Mouse (Mus musculus): ENCODE data around the gene Nosip.

Gene Nosip

GRCm38 (mm10) chr7:45060632-45061122 lies 1.6 kb upstream of the Nosip start:
- DNase-seq = no peak

- DNase-seq = no peak
Measured at GRCm38 (mm10) chr7:45061532-45062075, 625 bp upstream of the Nosip start.

- no peak for DNase-seq
Measured at GRCm38 (mm10) chr7:45067190-45067999, 5.2 kb downstream of the Nosip start.

- DNase-seq = no peak
Measured at GRCm38 (mm10) chr7:45068000-45068318, 5.7 kb downstream of the Nosip start.

DNA sequence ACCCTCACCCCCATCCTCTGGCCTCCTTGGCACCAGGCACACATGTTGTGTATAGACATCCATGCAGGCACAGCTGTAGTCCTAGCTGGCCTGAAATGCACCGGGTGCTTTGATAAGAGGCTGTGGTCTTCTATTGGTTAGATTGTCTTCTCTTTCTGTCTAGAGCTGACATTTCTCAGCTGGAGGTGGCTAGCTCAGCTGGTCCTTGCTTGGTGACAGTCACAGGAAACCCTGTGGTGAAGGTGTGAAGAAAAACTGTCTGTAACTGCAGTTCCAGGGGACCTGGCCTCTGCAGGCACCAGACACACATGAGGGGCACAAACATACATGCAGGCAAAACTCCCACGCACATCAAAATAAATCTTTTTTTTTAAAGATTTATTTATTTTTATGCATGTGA lies 7.4 kb downstream of the Nosip start:
- DNase-seq = no peak

DNA sequence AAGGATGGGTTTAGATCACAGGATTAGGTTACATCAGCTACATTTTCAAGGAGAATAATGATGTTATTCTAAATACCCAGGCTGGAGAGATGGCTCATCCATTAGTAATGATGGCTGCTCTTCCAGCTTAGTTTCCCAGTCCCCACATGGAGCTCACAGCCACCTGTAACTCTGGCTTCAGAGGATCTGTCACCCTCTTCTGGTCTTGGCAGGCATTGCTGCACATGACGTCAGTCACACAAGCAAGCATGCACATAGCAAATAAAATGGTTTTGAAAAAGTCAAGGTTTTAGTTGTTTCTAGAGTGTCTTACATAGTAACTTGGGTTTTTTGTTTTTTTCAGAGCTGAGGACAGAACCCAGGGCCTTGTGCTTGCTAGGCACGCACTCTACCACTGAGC lies 10.0 kb downstream of the Nosip start:
- no peak for DNase-seq

- DNase-seq = no peak
Measured at GRCm38 (mm10) chr7:45073171-45073707, 11.0 kb downstream of the Nosip start.

DNA sequence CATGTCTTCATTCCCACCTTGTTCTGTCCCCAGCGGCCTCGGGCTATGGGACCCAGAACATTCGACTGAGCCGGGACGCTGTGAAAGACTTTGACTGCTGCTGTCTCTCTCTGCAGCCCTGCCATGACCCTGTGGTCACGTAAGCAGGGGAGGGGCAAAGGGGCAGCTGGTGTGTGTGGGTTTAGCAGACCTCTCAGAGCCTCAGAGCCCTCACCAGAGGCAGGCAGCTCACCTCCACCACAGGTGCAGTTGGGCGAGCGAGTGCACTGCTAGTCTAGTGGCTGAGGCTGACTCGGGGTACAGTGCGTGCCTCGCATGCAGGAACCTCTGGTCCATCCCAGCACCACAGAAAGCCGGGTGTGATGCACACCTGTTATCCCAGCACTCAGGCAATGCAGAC lies 11.7 kb downstream of the Nosip start:
- DNase-seq = no peak

GRCm38 (mm10) chr7:45075405-45075804 lies 13.2 kb downstream of the Nosip start:
- DNase-seq = no peak

- no peak for DNase-seq
Measured at GRCm38 (mm10) chr7:45076501-45076900, 14.3 kb downstream of the Nosip start.

GRCm38 (mm10) chr7:45077322-45077721 lies 15.1 kb downstream of the Nosip start:
- DNase-seq = no peak

- DNase-seq = no peak
Measured at GRCm38 (mm10) chr7:45077829-45078228, 15.6 kb downstream of the Nosip start.

GRCm38 (mm10) chr7:45078513-45078912 lies 16.3 kb downstream of the Nosip start:
- no peak for DNase-seq

GRCm38 (mm10) chr7:45079856-45080255 lies 17.6 kb downstream of the Nosip start:
- DNase-seq = peak; percentile 87

DNA sequence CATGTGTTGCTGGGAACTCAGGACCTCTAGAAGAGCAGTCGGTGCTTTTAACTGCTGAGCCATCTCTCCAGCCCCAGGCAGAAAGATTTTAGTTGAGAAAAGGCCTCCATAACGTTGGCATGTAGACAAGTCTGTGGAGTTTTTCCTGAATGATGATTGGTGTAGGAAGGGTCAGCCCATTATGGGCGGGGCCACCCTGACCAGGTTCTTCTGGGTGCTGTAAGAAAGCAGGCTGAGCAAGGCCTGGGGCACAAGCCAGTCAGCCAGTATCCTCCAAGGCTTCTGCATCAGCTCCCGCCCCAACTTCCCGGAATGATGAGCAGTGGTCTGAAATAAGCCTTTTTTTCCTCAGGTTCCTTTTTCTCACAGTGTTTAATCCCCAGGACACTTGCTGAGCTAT lies 18.8 kb downstream of the Nosip start:
- DNase-seq = no peak

DNA sequence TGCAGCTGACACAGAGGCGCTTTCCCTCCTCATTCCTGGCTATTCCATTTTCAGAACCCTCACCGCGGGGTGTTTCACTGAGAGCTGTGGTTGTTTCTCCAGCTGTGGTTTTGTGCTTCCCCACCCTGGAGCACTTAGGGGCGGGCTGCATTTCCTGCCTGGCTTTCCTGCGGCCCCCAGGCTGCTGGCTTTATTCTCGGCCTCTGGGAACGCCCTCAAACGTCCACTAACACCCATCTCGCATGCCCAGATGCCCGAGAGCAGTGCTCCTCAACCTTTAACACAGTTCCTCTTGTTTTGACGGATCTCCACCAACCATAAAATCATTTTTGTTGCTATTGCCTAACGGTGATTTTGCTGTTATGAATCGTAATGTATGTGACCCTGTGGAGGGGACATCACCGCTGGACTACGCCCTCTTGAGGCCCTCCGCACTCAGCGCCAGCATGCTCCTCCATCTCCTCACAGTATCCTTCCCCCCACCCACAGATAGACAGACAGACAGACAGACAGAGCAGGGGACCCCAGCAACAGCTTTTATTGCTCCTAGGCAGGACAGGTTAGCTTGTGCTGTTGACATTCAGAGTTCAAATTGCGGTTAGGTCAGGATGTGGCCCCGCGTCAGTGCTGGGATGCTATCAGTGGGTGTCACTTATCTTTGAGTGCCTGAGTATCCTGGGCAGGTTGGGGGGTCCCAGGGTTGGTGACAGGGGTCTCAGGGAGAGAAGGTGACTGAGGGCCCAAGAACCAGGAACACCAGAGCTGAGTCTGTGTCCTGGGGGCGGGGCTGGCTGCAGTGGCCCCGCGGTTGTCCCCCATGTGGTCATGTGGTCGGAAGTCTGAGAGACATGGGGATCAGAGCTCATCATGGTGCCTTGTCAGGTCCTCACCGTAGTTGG lies 20.4 kb downstream of the Nosip start:
- peak; percentile 59 for DNase-seq

GRCm38 (mm10) chr7:45083300-45083890 lies 21.2 kb downstream of the Nosip start:
- DNase-seq = no peak

DNA sequence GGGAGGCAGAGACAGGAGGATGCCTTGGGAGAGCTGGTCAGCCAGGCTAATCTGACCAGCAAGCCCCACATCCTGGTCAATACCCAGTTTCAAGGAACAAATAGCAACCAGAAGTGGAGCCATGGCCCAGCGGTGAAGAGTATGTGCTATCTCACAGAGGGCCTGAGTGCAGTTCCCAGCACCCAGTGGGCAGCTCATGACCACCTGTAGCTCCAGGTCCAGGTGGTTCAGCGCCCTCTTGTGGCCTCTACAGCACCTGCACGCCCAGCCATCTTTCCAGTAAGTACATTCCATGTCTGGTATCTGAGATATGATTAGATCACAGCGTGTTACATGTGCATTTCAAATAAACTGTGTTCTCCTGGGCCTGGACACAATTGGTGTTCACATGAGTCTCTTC lies 23.9 kb downstream of the Nosip start:
- no peak for DNase-seq

- DNase-seq = no peak
Measured at GRCm38 (mm10) chr7:45088597-45088996, 26.4 kb downstream of the Nosip start.

DNA sequence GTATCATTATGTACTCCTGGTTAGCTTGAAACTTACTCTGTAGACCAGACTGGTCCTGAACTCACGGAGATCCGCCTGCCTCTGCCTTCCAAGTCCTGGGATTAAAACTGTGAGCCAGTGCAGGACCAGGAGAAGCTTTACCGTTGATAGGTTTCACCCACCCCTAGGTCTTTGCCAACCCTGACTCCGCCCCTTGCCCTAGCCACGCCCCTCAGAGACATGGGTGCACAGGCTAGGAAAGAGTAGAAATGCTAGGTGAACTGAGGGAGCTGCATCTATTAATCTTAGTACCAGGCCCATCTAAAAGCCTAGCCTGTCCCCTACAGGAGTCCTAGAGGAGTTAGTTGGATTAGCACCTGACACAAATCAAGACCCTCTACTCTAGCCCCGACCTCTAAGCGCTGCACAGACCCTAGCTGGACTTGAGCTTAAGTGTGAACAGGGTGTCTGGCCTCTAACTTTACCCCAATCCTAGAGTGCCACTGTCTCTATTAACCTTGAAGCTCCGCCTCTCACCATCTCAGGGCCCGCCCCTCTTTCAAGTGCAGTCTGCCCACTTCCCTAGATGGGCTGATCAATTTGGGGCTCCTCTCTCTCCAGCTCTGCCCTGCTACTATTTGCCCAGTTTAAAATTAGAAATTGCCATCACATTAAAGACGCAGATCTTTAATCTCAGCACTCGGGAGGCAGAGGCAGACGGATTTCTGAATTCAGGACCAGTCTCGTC lies 28.2 kb downstream of the Nosip start:
- no peak for DNase-seq

- DNase-seq = no peak
Measured at GRCm38 (mm10) chr7:45091001-45091990, 29.1 kb downstream of the Nosip start.
